Mouse (Mus musculus) adrenal gland, postnatal 36 days (tissue): ENCODE measurements at regions not wholly inside any gene's neighbourhood (a gene's known extent, or its start where the extent isn't known, plus 50 kb on each side); places are given as distances from the start of the nearest gene placed in this dataset.

Source experiments
- DNase-seq, 2 experiments: peaks; one replicate each; pipeline ENCODE4 v3.0.0; 2021; ENCODE audit warnings: mixed read lengths in 1 of 2

DNA sequence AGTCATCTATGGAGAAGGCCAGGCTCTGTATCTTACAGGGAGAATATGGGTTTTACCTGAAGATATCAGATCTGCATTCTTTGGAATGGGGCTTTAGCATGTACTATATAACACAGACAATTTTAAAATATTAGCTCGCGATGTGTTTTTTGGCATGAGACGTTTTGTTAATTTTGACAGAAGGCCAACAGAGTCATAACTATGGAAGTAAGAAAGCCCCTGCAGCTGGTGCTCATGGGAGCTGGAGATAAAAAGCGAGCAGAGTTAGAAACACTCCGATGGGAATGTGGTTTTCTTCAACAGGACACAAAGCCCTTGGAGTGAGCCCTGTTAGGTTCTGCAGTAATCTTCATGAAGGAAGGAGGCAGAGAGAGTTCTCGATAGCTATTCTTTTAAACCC, 176.6 kb downstream of the Rps12 start:
- no peak for DNase-seq

DNA sequence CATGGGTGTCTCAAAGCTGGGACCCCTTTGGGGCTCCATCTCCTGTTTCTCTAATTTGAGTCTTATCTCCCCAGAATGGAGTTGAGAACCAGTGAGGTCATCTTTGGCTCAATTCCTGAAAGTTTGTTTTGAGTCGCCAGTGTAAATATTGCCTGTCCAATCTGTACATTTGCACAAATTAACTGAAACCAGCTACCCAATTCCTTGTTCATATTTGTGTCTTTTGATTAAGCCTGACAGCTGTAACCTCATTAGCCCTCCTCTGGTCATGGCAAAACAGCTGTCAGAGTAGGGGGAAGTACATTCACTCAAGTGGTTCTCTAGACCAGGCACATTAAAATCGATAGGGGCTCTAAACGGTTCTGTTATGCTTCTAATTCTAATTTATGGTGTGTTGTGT, 177.0 kb downstream of the Rps12 start:
- DNase-seq = no peak

DNA sequence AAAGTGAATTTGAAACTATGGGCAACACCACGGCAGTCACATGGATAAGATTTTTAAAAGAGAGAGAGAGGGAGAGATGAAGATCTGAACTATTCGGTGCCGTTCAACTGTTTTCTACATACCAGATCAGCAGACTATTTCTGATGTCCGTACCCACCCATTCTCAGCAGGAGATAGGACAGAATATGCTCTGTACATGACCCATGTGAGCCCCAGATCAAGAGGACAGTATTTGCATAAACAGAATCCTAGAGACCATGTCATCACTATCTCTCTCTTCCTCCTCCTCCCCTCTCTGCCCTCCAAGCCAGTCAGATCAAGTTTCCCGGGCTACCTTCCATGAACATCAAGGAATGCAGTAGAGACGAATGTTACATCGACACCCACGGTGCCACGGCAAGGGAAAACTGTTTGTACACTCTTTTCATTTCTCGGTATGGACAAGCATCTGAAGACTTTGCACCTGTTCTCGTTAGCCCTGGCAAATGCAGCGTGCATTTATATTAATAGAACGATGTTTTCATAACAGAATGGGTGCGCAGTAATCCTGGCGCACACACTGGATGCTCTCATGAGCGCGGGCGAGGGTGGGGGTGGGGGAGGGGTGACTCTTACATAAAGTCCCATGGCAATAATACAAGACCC, 177.7 kb downstream of the Rps12 start:
- DNase-seq = no peak

DNA sequence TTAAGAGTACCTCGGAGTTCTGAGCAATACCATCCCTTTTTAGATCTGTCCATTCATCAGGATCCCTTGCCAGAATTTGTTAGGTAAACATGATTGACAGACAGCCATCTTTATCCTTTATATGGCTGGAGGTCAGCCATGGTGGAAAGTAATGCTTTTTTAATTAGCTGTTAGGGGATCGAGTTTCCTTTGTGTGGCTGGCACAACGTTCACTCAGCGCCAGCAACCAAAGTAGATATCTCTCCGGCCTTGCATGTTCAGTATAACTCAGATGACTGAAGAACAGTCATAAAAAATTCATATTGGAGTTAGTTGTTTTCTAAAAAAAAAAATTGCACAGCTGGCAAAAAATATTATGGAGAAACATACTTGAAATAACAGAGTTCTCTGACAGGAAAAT, 186.4 kb downstream of the Rps12 start:
- DNase-seq = no peak

DNA sequence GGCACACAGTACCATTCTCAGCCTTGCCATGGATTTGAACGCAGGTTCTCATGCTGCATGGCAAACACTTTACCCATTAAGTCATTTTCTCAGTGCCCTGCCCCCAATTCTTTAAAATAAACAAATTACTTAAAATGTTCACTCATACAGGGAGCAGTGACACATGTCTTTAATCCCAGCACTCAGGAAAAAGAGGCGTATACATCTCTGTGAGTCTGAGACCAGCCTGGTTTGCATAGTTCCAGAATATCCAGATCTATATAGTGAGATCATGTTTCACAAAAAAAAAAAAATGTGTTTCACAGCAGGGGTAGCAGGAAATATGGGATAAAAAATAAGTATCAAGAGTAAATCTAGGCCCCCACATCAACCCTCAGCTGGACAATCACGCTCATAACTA, 191.5 kb downstream of the Rps12 start:
- DNase-seq = no peak

DNA sequence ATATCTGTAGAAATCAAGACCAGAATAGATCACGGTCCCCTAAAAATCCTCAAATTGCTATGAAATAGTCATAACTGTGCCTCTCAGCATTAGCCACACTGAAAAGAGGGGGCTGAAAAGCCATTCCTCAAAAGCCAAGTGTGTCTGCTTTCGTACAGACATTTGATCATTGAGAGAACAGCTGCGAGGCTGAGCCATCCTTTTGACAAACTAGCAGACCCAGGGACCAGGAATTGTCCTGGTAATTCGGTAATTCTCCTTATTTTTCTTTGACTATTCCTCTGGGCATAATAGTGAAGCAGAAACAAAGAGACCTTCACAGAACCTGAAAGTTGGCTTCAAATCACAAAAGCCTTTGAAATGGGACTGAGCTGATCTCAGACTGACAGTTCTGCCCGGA, 206.8 kb downstream of the Rps12 start:
- DNase-seq = no peak

DNA sequence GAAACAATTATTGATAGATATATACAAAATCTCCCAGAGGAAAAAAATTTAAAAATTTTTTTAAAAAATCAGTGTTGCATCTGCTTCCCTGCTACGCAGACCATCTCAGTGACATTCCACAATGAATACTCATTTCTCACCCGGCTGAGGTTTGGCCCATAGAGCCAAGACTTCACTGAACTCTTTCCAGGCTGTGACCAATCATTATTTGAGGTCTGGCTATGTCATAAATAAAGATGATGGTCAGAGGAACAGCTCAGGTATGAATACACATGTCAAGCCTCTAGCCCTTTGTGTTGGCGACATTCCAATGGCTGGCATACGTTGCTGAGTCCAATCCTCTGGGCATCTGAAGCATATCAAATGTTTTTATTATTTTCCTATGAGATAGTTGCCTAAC, 216.1 kb downstream of the Rps12 start:
- DNase-seq = no peak

DNA sequence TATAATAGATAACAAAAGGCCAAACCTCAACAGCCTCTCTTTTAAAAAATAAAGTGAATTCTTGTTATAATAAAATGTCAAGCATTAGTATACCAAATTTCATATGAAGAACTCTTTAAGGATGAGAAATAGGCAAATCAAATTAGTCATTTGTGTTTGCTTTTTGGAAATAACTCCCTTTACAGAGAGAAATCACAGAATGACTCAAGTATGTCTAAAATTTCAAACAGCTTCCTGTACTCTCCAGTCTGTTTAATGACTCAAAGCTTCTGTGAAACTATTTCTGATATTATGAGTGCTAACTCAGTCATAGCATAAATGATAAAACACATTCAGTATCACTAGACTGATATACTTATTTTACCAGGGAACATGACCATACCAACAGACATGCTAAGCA, 217.7 kb downstream of the Rps12 start:
- DNase-seq = no peak

DNA sequence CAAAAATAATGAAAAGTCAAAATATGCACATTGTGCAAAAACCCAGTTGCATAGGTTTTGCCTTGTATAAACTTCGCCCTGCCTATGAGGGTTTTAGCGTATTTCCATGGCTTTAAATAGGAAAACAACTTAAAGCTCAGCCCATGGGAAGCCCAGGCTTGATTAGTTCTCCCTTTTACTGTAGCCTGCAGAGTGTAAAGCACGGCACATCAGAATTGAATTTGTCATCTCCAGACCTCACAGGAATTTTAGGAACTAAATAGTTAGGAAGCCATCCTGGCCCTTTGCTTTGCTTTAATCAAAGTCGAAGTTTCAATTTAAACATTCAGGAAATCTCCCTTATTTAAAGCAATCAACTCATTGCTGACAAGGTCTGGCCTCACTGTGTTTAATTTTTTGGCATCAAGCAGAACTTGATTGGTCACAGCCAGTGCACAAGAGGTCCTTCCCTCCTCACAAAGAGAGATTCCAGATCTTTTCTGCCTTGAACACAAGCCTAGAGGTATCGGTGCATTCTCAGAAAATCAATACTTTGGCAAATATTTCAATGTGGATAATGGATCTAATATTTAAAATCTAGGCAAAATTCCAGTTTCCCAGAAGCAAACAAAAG, 211.8 kb upstream of the Eya4 start:
- no peak for DNase-seq

DNA sequence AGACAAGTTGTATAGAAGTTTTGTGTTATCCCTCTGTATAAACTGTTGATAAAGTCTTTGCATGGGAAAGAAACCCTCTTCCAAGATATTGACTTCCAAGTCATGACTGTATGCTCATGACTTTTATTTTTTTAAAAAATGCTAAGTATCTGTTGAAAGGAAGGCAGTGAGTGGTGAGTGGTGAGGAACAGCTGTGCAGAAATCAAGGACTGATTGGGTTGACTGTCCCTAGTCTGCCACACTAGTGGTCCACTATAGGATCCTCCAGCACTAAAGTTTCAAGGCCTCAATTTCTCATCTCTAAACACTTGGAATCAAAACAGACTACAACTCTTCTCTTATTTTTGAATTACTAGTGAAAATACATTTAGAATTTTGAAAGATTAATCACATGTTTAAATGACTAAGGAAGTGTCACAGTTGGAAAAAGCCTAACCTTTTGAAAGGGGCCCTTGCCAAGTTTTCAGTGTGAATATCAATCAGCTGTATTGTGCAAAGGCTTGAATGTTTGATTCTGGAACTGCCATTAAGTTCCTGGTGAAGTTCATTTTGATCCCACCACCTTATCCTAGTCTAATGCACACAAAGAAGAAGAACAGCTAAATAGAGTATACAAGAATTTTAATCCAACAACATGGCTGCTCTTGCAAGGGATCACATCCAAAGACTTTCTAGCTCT, 209.5 kb upstream of the Eya4 start:
- DNase-seq = peak; percentile 15 to 23

DNA sequence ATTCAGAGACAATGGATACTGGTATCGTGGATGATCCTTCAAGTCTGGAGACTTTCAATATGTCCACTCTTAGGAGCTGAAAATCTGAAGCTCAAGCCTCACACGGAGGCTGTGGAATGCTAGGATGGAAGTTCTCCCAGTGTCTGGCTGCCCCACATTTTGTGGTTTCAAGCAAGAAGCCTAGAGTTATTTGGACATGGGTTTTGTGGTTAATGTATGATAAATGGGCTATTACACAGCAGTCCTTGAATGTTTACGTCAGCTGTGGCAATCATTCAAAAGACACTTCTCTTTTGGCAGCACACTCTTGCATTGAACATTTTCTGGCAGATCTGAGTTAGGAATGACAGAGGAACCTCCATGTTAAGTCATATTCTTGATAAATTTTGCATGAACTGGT, 207.2 kb upstream of the Eya4 start:
- DNase-seq = peak; percentile 30 to 33

DNA sequence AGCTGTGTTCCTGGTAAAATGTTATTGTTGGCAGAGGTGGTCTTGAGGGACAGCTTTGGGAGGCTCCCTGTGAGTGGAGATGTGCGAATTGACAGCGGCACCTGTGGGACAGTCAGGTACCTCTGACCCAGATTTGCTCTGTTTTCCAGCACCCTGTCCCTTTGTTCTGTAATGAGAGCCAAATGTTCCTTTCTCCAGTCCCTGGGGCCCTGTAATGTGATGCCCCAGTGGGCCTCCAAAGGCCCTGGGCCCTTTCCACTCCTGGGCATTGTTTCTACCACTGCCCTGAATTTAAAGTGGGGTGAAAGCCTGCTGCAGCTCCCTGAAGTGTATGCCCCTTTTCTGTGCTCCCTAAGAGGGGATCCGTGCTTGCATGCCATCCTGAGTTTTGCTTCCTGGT, 198.6 kb upstream of the Eya4 start:
- DNase-seq = peak in 1 of 2 experiments; percentile 3

DNA sequence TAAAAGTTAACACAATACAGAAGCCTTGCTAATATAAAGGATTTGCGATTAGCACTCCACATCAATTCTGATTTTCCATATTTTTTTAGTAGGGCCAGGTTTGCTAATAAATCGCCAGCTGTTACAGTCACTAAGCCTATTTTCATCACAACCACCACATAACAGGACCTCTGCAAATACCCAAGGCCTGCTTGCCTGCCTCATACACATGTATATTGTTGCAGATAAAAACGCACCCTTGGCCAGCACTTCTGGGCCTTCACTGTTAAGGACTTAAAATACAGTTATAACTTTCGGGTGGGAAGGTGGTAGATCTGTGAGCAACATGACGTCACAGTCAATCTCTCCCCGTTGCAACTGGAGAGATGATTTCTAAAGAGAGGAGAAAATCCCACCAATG, 197.7 kb upstream of the Eya4 start:
- DNase-seq = no peak

DNA sequence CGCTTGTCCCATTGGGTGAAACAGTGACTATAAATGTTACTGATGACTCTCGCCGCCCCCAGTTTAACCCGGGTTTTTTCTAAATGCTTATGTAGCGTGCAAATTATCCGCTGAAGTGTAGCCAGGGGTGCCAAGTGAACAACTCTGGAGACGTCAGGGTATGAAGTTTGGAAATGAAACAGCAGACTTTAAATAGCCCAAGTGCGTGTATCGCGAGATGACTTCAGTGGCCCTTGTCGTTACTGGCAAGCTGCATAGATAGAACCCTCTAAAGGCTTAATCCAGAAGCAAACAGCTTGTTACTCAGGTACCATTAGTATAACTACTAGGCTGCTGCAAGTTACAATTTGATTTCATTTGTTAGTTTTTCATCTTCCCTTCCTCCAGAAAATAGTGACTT, 192.1 kb upstream of the Eya4 start:
- no peak for DNase-seq

DNA sequence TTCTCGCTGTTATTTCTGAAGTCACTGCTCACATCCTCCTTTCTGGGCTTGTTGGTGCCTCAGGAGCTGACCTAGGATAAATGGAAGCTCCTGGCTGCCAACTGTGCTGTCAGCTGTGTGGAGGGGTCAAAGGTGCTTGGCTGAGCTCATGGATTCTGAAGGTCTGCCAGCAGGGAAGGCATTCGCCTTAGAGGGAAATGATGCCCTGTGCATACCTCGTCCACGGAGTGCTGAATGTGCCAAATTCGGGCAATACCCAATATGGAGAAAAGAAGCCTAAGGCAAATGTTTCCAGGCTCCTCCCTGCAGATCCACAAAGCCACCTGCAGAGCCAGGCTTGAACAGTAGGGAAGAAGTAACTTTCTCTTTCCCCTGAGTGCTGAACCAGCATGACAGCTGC, 191.3 kb upstream of the Eya4 start:
- DNase-seq = peak; percentile 30 to 35

DNA sequence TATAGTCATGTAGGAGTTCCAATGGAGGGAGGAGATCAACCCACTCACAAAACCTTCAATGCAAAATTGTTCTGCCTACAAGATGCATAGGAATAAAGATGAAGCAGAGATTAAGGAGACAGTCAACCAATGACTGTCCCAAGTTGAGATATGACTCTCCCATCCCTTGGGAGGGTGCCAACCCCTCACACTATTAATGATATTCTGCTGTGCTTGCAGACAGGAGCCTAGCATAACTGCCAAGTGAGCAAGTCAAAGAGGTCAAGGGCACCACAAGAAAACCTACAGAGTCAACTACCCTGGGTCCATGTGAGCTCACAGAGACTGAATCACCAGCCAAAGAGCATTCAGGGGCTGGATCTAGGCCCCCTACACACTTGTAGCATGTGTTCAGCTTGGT, 184.1 kb upstream of the Eya4 start:
- peak; percentile 66 to 67 for DNase-seq

DNA sequence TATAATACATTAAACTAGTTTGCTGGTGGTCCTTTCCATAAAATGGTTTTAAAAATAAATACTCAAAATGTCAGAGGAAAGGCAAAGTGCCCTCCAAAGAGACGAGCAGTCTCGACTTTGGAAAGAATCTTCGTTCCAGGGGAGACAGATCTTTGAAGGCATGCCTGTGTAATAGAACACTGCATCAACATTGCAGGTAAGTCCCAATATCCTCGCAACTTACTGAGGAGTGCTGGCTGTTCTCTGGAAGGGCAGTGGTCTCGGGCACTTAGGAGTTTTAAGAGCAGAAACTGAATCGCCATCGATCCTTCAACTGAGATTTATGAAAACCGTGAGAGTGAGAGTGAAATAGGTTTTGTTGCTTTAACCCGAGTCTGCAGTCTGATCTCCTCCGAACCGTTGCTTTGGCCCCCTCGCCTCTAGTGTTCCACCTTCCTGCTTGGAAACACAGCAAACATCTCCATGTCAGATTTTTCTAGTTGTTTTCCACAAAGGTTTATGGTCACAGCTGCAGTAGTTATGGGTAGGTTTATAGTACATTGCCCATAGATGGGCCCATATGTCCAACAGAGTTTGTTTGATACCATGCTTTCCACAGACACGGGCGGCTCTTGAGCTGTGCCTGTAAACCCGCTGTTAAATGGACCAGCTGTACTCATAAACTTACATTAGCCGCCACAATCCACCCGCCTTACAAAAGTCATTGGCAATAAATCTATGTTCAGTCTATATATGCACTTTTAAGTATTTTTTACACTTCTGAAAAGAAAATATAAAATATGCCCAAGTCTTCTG, 181.6 kb upstream of the Eya4 start:
- no peak for DNase-seq

DNA sequence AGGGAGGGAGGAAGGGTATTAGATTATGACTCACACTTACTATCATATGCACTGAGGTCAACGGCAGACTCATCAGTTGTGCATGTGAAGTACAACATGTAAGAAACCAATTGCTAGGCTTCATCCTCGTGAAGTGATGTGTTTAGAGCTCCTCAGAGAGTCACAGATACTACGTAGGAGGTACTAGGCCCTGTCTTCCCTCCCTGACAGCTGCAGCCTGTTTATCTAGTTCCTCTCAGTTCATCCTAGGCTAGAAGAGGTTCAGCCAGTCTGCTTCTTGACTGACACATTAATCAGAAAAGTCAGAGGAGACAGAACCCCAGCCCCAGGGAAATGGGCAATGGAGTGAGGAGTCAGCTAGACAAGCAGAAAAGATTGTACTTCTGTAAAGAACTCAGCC, 180.1 kb upstream of the Eya4 start:
- no peak for DNase-seq

DNA sequence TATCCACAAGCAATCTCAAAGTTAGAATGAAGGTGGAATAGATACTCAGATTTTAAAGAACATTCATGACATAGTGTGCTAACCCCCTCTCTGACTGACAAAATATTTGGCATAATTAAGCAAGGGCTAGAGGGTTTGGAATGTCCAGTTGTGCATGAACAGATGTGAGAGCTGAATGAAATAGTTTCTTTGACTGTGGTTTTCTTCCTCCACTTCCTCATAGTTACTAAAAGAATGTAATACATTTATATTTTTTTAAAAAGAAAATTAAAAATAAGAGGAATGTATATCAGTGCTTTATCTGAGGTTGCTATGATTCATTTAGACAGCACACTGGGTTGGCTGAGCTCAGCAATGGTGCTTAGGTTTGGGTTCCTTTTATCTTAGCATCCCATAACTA, 176.2 kb upstream of the Eya4 start:
- DNase-seq = no peak

DNA sequence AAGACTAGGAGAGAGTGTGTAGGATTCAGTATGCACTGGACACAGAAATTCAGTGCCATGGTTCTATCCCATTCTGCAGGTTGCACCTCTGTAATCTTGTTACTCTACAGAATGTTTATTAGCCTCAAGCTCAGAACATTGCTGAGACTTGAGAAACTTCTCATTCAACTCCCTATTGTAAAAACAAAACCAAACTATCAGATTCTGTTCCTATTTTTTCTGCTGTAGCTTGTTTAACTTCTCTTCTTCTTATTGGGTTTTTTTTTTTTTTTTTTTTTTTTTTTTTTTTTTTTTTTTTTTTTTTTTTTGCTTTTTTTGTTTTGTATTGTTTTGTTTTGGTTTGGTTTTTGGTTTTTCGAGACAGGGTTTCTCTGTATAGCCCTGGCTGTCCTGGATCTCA, 172.1 kb upstream of the Eya4 start:
- DNase-seq = no peak

DNA sequence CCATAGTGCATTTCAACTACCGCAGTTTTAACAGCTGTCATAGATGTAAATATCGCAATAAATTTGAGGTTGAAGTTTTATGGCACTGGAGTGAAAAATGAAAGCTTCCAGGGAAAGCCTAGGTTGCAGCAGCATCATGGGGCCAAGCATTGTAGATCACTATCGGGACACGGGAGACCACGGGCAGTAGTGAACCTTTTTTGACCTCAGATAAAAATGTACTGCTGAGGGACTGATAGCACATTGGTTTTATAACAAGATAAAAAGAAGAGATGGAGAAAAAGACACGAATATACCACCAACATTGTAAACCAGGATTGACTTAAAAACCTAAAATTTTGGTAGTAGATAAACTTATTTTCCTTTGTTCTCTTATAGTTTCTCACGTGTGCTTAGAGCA, 143.1 kb upstream of the Eya4 start:
- no peak for DNase-seq

DNA sequence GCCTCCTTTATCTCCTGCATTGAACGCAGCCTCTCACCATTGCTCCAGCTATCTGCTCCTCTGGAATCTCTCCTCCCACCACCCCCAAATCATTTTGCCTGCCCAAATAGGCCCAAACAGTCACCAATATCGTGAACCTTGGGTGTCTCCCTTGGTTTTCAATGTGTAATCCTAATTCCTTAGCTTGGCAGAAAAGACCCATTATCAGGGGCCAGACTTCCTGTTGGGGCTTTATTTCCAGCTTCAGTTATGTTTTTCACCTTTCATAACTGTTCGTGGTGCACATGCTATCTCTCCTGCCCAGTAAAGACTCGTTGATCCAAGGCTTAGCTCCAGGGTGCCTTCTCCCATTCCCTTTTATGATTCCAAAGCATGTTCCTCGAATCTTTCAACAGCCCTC, 142.4 kb upstream of the Eya4 start:
- DNase-seq = no peak

DNA sequence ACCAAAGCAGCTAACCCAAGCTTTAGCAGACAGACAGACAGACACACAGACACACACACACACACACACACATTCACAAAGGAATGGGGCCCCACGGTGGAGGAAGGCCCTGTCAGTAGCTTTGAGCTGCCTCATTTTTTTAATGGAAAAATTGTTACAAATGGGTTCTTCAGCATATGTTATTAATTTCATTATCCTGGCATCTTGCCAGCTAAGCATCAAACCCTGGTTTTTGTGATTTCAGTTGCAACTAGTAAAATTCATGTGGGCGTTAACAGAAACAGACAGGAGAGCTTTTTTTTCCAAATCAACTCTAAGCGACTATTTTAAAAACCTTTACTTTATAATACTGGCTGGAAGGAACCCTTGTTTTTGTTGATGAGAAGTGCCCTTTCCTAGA, 138.4 kb upstream of the Eya4 start:
- DNase-seq = no peak
